Mouse (Mus musculus): ENCODE measurements at regions not wholly inside any gene's neighbourhood (a gene's known extent, or its start where the extent isn't known, plus 50 kb on each side); places are given as distances from the start of the nearest gene placed in this dataset.

GRCm38 (mm10) chr6:51236077-51236740, 196.3 kb upstream of the Nfe2l3 start:
- DNase-seq = no peak

- DNase-seq = no peak
Measured at GRCm38 (mm10) chr6:51240039-51240438, 192.4 kb upstream of the Nfe2l3 start.

GRCm38 (mm10) chr6:51250233-51250632, 182.2 kb upstream of the Nfe2l3 start:
- no peak for DNase-seq

GRCm38 (mm10) chr6:51251432-51251831, 181.0 kb upstream of the Nfe2l3 start:
- DNase-seq = no peak

GRCm38 (mm10) chr6:51252721-51253120, 179.7 kb upstream of the Nfe2l3 start:
- DNase-seq = no peak

DNA sequence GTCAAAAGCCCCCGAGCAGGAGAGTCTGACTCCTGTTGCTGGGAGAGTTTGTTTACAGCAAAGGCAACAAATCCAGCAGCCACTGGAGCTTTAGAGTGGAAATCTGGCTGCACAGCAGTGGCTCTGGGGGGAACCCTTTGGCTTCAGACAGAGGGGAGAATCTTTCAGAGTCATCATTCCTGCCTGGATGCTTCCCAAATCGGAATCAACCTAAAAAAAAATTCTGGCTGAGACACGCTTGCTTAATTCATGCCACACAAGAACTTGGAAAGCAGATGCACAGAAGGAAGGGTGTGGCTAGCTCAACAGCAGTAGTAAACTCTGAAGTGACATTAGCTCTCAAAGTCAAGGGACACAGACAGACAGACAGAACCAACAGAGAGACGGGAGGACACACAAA, 175.8 kb upstream of the Nfe2l3 start:
- DNase-seq = no peak

DNA sequence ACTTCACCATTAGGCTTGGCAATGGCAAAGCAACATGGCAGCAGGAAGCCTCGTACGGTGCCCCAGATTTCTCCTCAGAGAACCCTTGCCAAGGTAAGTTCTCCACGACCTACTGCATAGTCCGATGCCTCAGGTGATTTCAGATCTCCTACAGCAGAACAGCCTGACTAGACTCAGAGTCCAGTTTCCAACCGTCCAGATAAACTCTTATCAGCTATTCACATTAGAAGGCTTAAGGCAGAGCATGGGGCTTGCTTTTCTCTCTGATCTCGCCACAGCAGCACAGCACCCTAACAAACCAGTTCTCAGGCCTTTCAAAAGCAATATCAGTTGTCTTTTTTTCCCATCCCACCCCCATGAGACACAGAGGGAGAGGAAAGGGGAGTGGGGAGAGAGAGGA, 174.9 kb upstream of the Nfe2l3 start:
- DNase-seq = no peak

DNA sequence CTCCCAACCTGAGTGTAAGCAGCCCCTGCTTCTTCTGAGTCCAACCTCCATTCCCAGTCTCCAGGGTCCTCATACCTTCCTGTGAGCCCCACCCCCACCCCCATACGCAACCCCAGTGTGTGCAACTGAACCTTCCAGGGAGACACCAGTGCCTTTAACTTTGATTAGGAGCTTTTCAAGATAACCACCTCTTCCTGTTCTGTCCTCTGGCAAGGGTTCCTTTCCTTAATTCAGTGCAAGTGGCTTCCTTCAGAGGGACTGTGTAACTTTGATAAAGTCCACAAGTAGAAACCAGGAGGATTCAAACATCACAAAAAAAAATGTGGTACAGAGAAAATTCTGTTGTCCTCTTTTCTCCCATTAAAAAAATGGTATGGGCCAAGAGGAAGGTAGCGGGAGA, 174.2 kb upstream of the Nfe2l3 start:
- no peak for DNase-seq

DNA sequence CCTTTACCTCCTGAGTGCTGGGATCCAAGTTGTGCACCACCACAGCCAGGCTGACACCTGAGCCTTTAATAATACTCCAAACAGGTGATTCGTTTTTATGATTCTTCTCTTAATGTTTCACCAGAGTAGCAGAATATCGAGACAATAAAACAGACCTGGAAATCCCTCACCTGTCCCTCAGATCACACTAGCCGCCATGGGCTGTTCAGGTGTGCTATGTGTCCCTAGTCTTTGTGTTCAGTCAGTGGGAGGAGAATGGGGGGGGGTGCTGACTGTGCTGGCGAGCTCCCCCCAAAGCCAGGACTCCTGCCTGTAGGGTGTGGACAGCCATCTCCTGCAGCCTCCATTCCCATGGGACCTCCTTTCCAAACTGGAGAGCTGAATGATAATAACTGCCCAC, 168.9 kb upstream of the Nfe2l3 start:
- no peak for DNase-seq

- DNase-seq = no peak
Measured at GRCm38 (mm10) chr6:51265329-51265728, 167.1 kb upstream of the Nfe2l3 start.

DNA sequence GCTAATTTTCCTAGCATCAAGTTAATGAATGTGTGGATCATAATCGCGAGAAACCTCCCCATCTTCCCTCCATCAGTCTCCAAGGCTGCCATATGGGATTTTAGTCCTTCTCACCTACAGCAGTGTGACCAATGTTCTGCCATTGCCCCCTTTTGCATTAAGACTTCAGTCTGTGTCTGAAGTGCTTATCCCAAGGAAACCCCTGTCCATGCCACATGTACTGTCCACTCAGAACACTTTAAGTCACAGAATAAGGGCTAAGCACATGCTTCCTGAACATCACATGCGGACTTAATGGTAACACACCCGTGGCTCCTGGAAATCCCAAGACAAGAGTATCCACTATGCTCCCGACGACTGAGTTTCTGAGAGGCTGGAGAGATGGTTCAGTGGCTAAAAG, 165.7 kb upstream of the Nfe2l3 start:
- DNase-seq = no peak

DNA sequence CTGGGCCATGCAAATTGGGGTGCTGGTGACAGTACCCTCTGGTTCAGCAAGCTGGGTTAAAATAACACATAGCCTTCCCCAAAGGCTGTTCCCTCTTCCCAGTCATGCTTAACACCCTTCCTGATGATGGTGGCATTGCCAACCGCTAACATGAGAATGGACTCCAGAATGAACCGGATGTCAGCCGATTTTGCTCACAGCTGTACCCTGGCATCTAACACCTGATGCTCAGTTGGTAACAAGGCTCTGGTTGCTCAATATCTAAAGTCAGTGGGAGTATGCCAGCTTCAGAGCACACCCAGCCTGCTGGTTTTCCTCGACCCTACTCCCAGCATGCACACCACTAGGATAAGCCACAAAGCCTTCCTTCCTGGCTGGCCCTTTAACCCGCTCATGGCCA, 164.6 kb upstream of the Nfe2l3 start:
- DNase-seq = no peak

- no peak for DNase-seq
Measured at GRCm38 (mm10) chr6:51268931-51269330, 163.5 kb upstream of the Nfe2l3 start.

DNA sequence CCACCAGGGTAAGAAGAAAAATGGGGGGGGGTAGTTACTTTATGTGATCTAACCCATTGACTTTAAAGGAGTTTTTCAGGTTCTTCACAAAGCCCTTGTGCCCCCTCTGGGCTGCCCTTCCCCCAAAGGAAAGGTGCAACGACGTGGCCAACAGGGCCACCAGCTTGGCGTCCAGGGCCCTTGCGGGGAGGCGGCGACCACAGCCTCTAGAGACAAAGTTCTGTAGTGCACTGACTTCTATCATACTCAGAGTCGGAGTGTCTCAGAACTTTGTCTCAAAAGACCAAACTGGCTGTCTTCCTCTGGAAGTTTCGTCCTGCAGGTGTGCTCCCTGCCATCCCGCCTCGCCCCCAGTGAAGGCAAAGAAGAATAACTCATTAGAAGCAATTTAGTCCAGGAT, 162.9 kb upstream of the Nfe2l3 start:
- DNase-seq = no peak

DNA sequence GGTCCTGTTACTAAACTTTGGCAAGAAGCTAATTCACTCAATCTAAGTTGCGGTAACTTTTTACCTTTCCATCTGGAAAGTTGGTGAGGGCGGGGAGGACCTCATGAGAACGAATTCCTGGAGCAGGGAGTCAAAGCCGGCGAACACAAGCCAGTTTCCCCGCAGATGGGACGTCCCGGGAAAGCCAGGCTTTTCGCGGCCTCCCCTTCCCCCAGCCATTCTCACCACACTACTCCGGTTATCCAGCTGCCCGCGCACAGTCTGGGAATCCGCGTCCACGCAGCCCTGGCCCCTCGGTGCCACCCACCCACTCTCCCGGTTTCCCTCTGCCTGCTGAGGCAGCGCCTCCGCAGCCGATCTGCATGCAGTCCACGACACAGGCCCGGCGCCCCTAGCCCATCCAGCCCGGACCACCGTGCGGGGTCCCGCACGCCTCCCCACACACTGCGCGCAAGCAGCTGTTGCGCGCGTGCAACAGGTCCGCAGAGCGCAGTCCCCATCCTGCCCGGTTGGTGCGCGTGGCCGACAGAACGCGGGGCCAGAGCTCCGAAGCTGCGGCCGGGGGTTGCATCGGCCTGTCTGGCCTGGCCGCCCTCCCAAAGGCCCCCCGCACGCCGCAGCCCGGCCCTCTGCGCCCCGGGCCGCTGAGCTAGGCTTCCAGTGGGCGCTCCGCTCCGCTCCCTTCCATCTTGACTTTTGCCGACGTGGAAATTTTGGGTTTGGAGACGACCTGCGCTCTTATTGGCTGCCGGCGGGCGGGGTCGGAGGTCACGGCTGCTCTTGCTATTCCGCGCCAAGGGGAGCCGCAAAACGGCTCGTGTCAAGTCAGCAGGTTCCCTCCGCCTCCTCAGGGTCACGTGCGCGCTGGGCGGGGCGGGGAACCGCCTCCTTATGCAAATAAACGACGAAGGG, 162.0 kb upstream of the Nfe2l3 start:
- DNase-seq = peak; percentile 91

- no peak for DNase-seq
Measured at GRCm38 (mm10) chr6:51271128-51271480, 161.4 kb upstream of the Nfe2l3 start.

DNA sequence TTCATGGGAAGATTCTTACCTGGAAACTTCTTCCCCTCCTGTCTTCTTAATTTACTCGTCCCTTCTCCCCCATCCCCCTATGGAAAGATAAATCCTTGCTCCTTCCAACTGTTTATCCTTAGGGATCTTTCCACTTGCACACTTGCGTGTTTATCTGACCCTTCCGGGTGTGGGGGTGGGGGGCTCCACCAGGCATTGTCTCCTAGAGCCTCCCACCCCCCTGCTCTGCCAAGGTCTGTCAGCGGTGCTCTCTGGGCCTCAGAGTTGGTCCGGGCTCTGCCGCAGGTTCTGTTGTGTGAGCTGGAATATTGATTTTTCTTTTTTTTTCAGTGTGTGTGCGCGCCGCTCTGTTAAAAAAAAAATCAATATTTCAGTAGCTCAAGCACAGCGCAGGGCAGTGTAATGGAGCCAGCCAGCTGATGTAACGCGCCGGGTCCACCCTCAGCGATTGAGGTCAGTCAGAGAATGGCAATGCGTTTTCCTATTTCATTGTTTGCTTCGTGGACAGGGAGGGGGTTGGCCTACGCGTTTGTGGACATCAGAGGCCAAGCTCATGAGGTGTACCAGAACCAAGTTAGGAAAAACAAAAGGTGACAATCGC, 160.2 kb upstream of the Nfe2l3 start:
- no peak for DNase-seq

DNA sequence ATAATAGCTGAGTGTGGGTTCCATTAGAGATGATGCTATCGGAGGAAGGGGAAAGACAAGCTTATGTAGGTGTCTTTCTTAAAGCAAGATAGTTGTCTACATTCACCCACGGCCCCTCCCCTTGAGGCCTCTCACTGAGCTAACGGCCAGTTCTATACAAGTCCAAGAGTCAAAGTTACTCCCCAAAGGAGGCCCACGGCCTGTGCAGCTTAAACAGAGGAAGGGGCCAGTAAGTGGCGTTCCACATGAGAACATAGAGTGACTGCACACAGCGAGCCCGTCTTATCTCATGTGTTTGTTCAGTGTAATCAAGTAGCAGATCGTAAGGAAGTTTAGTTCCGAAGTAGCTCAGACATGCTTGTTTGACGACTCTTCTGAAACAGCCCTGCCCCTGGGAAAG, 153.0 kb upstream of the Nfe2l3 start:
- no peak for DNase-seq

GRCm38 (mm10) chr6:51280231-51280630, 152.2 kb upstream of the Nfe2l3 start:
- no peak for DNase-seq

DNA sequence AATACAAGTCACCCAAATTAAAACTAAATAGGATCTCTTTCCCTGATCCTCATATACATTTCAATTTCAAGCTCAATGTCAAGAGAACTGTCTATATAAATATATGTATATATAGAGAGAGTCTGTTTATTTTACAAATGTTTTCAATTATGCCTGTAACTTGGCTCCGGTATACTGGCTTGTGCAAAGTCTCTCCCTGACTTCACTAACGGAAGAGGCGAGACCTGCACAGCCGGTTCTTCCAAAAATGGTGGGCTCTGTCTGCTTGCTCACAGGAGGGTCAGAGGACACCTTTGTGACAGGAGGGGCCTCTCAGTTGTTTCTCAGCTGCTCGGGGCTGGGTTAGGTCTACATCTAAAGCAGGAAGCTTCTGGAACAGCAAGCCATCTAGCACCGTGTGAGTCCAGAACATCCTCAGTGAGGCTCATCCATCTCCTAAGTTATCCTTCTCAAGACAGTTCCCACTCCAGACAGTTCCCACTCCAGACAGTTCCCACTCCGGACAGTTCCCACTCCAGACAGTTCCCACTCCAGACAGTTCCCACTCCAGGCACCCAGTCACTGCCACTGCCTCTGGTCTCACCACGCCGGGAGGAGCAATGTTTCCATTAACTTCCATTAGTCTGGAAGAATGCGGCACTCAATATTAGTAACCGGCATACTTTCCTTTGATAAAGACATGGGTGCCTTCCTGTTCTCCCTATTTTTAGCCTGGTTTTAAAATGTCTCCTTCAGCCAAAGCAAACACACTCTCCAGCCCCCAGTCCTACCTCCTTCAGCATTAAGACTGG, 148.4 kb upstream of the Nfe2l3 start:
- no peak for DNase-seq

- no peak for DNase-seq
Measured at GRCm38 (mm10) chr6:51284881-51285280, 147.6 kb upstream of the Nfe2l3 start.

GRCm38 (mm10) chr6:51286836-51287235, 145.6 kb upstream of the Nfe2l3 start:
- no peak for DNase-seq

- DNase-seq = no peak
Measured at GRCm38 (mm10) chr6:51287383-51287782, 145.1 kb upstream of the Nfe2l3 start.

All from adrenal gland, adult 8-10 months (tissue).